Mouse (Mus musculus) CD8-positive naive resting alpha-beta T cell, adult 2 months (primary cell): Measurements from ENCODE around the gene Ift122.
A peak's percentile ranks its signal among the peaks of the same experiment; 100 is the strongest.

Experiments used
- DNase-seq, 2 experiments: peaks; one replicate each; pipeline ENCODE4 v3.0.0; 2022; ENCODE audit warnings: low read depth in 2 of 2, low spot score in 2 of 2

Ift122 gene

DNA sequence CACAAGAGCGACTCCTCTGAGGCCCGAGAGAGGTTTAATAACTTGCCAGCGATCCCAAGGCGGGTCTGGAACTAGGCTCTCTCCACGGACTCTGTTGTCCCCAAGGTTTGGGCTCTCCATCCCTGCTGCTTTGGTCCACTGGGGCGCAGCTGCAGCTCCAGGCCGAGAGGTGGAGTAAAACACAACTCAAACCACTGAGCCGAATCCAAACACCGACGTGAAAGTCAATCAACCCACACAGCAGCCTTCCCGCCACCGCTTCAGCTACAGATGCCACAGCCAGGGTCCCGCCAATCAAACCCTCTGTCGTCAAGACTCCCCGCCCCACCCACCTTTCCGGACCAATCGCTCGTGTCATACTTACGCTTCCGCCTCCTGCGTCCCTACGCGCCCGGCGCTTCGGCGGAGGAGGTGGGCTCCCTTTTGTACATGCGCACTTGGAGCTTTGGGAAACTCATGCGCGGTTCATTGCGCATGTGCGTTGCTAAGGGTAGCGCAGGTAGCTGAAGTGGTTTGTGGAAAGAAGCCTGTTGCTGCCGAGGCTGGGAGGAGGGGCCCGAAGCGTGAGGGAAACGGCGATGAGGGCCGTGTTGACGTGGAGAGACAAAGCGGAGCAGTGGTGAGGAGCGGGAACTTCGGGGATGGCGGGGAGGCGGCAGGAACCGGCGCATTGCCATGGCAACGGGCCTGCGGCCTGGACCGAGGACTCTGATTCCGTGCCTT lies at the start of gene Ift122, which contains the start of gene Mbd4:
Ift122 (plus strand) TSS at position 380 of the 723 bp plus-strand sequence.
Mbd4 (minus strand) TSS at position 281 of the 723 bp plus-strand sequence.
- peak; percentile 97 to 98 for DNase-seq

DNA sequence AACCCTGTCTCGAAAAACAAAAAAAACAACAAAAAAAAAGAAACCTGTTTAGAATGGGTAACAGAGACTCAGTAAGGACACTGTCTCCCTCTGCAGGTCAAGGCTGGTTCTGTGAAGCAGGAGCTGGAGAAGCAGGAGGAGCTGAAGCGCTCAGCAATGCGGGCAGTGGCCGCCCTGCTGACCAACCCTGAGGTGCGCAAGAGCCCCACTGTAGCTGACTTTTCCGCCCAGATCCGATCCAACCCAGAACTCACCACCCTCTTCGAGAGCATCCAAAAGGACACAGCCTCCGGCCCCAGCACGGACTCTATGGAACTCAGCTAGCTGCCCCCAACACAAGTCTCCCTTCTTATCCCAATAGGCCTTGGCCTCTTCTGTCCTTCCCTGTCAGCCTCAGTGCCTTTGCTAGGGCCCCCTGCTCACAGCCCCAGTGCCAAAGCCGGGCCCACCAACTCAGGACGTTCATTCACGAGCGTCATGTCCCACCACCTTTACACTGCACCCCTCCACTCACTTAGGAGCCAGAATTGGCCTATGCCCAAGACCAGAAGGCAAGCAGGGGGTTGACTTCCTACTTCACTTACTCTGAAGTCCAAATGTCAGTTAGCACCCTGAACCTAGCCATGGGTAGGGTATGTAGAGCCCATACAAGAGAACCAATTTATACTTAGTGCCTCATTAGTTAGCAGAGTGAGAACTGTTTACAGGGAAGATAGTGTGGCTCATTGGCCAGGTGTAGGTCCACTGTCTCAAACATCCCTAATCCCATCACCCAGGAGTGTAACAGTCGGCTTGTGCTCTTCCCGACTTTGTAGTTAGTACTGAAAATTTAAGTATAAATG lies 49.5 kb upstream of the Ift122 start:
- DNase-seq: peak; percentile 34 to 56

DNA sequence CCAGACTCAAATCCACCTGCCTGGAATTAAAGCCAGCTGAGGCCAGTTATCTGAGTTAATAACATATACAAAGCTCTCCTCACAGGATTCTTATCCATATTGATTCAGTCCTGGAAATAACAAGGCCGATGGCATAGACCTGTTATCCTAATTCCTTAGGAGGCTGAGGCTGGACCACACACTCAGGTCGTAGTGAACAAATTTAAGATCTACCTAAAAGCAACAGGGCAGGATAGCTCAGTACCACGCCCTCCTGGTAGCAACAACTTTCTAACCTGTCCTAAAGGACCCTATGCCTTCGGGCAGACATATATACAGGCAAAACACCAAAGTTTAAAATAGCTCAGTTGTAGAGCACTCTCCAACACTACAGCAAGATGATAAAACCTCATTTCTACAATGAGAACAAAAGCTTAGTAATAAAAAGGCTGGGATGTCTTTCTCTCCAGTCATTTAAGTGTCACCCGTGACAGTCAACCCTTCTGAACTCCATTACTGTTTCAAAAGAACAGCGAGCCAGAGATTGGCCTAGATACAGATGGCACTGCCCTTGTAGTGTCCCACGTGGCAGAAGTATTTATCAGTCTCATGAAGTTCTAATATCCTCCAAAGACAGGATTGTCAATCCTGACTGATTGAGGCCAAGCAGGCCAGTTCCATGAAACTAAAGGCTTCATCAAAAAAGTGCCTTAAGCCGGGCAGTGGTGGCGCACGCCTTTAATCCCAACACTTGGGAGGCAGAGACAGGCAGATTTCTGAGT lies 48.7 kb upstream of the Ift122 start:
- no peak for DNase-seq

DNA sequence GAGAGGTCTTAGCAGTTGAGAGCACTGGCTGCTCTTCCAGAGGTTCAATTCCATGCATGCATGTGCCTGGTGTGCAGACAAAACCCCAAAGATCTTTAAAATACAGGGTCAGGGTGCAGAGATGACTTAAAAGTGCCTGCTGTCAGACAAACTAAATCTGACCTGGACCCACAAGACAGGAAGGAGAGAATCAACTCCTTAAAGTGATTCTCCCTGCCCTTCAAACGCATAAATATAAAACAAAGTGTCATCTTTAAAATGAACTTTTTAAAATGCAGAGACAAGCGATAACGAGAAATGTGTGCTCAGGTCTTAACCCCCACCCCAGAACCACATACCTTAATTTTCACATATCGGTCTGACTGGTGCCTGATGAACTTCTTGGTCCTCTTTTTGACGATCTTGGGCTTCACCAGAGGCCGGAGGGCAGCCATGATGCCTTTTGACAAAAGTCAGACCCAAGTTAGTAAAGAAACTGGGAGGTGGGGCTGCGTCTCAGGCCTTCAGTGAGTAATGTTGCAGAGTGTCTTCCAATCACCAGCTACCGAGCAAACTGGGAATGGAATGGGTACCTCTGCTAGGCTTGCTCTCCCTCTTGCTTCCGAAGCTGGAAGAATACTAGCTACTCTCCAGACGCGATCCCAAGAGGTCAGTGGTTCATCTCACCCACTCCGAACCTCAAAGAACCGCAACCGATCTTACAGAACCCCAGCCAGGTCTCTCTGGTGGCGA lies 45.6 kb upstream of the Ift122 start:
- no peak for DNase-seq

DNA sequence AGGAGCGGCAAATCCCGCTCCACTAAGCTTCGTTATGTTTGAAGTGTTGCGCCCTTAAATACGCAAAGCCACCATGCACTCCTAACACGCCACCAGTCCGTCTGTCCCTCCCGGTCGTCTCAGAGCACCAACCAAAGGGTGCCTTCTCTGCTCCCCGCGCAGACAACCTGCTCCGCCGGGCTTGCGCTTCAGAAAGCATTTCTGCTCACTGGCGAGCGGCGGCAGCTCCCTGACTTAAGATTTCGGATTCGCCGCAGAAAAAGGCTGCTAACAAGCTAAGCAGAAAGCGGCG lies 45.1 kb upstream of the Ift122 start:
- no peak for DNase-seq

DNA sequence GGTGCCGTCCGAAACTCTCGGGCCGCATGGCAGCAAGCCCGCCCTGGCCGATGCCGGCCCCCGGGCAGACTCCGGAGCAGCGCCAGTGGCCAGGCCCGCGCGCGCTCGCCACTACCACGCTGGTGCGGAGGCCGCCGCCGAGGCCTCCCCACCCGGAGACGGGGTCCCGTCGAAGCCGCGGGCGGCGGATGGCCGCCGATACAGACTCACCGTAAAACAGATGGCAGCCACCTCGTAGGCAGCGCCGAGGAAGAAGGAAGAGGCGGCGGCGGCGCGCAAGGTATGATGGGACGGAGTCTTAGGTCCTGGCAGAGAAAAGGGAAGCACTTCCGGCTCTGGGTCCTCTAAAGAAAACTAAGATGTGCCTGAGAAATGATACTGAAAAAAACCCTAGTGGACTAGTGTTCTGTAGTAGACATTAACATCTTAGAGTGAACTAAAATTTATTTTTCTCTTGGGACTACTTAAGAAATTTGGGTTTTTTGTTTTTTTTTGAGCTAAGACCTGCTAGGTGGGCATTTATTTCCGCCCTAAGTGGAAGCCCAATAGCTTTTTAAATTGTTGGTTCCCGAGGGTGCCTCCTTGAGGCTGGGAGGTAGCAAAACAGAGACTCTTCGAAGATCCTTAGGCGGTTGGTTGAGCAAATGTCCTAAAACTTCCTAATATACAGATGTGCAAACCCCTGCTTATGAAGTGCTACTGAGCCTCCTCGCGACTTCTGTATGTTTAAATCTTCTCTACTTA lies 44.6 kb upstream of the Ift122 start, which contains the start of gene Rpl32:
Rpl32 (minus strand) TSS at position 260 of the 744 bp plus-strand sequence.
- peak; percentile 86 to 87 for DNase-seq

DNA sequence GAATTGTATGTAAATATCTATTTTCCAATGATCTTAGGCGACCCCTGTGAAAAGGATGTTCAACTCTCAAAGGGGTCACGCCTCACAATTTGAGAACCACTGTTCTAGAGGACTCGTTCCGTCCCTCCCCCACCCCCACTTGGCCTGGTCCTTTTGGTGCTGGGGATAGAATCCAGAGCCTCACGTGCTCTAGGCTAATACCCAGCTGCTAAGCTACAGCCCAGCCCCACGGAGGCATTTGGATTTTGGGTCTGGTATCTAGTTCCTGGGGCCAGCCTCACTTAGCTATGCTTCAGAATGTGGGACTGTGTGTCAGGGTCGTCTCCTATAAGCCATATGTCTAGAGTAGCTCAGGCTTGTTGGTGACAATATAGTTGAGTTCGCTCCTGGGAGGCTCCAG lies 41.7 kb upstream of the Ift122 start:
- DNase-seq: no peak

DNA sequence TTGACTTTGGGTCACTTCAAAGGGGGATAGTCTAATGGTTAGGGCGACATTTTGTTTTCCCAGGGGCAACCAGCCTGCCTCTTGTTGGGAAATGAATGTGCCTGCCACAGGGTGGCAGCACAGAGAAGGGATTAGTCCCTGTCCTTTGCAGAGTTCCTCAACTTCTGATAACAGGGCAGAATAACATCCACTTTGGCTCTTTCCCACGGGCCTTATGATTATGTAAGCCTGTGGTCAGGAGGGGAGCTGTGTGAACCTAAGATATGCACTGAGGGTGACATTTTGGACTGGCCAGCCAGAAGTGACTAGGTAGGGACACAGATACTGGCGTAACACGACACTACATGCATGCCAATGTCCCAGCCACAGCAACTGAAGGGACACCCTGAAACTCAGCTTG lies 39.2 kb upstream of the Ift122 start:
- no peak for DNase-seq

DNA sequence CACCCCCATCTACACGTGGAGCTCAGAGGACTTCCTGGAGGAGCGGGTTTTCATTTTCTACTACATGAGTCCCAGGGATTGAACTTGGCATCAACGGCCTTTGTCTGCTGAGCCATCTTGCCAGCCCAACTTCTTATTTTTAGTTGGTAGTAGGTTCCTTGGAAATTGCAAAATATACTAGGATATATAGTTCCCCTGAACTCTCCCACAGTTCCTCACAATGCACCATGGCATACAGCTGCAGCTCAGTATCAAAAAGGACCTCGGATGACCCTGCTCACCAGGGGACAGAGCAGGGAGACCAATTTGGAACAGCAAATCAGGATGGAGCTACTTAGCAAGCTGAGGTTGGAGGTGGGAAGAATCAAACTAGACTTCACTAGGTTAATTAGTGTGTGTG lies 38.2 kb upstream of the Ift122 start:
- DNase-seq: no peak

DNA sequence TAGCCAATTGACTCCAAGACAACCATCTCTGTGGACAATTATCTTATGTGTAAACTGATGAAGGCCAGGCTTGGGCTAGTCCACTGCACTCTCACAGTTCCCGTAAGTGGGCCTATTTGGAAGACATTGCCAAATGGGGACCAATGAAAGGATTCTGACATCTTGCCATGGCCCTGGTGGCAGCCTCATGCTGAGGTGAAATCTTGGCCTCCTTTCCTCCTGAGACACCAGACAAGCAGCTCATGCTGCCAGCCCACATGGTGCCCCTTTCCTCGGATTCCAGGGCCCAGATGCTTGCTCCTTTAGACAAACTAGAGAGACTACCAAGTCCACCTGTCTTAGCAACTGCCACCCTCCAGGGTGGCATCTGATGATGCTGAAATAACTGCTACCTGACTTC lies 35.1 kb upstream of the Ift122 start:
- no peak for DNase-seq

DNA sequence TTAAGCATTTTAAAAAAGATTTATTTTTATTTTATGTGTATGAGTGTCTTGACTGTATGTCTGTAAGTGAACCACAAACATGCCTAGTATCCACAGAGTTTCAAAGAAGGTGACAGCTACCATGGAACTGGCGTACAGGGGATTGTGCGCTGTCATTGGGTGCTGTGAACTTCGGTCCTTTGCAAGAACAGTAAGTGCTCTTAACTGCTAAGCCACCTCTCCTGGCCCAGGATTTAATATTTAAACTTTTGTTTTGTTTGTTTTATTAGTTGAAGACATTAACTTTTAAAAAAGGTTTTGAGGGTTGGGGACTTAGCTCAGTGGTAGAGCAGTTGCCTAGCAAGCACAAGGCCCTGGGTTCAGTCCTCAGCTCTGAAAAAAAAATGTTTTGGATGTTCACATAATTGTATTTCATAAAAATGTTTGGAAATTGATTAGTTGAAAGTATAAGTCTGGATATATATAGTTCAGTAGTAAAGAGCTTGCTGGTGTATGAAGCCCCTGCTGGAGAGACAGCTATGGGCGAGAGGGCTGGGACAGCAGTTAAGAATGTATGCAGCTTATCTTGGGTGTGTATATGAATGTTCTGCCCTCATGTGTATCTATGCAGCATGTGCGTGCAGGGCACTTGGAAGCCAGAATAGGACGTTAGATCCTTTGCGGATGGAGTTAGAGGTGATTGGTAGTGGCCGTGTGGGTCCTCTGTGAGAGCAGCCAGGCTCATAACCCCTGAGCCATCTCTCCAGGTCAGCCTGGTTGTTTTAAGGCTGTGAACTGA lies 31.9 kb upstream of the Ift122 start:
- no peak for DNase-seq

DNA sequence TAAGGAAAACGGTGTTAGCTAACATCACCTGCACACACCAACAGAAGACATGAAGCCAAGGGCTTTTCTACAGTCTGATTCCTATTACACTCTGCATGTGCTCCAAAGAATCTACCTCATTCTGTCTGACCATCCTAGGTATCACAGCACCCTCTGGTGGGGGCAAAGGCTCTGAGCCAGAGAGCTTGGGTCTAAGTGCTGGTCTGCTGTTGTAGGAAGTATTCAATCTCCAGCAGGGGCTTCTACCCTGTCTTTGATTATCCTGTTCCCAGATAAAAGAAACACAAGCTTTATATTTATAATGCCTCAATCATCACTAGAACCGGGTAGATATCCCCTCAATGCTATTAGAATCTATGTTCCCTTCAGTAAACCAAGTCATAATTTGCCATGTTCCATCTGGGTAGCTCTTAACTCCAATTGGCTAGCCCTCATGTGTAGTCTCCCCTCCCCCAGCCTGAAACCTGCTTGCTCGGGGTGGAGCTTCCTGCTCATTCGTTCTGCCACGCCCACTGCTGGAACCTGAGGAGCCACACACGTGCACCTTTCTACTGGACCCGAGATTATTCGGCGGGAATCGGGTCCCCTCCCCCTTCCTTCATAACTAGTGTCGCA lies 29.3 kb upstream of the Ift122 start:
- peak; percentile 56 to 69 for DNase-seq

DNA sequence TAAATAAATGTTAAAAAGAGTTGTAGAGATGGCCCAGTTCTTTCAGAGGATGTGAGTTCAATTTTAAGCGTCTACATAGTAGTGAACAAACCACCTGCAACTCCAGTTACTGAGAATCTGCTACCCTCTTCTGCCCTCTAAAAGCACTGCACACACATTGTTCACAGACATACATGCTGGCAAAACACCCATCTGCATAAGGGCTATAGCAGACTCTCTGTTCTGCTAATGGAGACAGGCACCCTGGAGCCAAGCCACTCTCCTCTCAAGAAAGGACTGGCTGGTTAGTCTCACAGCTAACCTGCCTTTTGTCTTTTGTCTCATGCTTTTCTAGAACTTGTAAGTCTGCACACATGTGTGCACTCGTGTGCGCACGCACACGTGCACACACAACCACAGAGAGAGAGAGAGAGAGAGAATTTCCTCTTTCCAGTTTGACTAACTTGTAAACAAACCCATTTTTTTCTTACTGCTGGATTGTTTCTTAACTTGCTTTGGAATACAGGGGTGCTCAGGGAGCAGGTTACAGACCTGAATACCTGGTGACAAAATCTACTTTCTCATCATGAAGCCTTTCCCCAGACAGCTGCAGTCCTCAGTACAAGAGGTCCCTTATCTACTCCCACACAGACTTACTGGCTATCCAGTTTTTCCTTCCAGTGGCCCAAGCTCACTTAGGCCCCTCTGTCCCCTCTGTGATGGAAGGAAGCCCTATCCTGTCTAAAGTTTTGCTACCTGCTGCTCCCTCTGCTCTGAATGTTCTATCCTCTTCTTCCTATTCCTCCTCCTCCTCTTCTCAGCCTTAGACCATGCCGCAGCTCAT lies 22.3 kb upstream of the Ift122 start:
- DNase-seq: no peak

DNA sequence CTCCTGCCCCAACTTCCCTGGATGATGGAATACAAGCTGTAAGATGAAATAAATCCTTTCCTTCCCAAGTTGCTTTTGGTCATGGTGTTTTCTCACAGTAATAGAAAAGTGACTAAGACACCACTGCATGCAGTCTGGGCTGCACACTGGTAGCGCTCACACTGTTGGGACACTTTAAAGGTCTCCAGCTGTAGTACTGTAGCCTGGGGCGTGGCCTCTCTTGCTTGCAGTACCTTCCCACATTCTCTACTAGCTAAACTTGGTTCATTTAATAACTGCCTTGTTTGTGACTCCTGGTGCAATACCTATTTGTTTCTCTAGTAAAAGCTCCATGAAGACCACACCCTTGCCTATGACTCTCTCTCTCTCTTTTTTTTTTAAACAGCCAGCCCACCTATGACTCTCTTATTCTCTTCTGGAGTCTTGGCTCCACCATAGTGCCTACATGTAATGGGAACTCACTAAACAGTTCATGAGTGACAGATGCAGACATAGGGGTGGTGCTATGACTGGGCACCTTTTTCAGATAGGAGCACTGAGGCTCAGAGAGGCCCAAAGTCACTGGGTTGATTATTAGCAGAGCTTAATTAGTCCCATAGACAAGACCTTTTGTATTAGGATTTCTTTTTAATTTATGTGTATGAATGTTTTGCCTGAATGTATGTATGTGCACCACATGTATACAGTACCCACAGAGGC lies 21.0 kb upstream of the Ift122 start:
- no peak for DNase-seq

DNA sequence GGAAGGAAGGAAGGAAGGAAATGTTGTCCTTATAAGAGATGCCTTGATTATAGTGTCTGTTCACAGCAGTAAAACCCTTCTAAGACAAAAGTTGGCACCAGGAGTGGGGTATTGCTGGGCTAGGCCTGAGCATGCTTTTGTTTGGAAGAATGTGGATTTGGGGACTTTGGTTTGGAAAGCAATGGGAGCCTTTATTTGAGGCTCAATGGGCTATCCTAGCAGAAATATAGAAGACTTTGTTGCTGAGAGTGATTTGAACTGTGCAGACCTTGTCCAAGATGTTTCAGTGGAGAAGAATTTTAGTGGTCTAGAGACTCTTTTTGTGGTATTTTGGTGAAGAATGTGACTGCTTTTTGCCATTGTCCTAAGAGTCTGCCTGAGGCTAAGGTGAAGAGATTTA lies 19.4 kb upstream of the Ift122 start:
- DNase-seq: no peak

DNA sequence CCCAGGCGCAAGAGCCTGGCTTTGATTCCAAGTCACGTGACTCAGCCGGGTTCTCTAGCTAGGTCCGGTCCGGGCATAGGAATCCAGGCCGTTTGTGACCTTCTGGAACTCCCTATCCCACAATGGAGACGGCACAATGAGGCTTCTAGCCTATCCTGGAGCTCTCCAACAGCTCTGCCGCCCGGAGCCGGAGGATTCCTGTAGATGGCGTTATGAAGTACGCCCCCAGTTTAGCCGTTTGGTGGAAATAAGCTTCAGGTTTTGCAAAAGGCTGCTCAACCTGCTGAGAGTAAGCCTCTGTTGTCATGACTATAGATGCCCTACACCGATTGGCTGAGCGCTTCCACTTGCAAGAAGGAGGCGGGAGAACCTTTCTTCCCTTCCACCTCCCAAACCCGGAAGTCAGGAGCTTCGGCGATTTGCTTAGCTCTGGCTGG lies 15.1 kb upstream of the Ift122 start, which contains the start of gene Efcab12:
Efcab12 (minus strand) TSS at position 252 of the 437 bp plus-strand sequence.
- peak; percentile 13 to 50 for DNase-seq

DNA sequence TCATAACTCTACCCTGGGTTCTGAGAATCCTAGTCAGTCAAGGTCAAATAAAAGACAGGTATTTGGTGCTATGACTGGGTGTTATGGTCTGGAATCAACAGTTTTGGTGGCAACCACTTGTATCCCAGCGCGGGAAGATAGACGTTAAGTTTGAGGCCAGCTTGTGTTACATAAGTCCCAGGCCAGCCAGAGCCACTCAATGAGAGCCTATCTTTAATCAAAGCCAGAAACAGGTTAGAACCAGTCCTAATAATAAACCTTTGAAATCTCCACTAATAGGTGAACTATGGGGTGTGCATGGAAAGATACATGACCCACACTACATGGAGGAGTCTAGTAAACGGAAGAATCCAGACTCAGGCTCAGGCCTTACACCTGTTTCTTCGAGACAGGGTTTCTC lies 14.5 kb upstream of the Ift122 start:
- no peak for DNase-seq

DNA sequence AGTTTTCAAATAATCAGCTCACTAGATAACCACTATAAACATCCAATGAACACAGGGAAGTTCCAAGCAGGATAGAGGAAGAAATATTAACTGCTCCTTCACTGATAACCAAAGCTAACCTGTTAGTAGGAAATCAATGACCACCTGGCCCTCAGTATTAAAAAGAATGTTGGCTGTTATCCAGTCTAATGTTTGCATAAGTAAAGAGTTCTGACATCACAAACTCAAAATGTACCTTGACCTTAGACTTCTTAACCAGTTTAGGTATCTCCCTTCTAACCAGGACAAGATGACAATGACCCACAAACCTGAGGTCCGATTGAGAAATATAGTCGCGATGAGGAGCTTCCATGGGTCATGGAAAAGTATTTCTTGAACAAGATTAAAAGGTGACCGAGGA lies 8.3 kb upstream of the Ift122 start:
- no peak for DNase-seq
